Mouse (Mus musculus) brown adipose tissue, adult 24 weeks (tissue): Measurements from ENCODE around the gene Dhrs11. TPM values are rescaled to one million over a fixed set of nuclear protein-coding genes. Genes with fewer than 3 reads are reported as not detected.
"Not testable (repeated sequence)": the region's sequence is repeated elsewhere in the genome, so short reads cannot be mapped to it uniquely, and the experiment has no call there.

Experiments used
- H3K27ac ChIP-seq: fragments of 200-500 bp; replicated peaks from 2 replicates; pipeline ENCODE4 v1.5.1; 2012; ENCODE audit warnings: low read depth, mild to moderate bottlenecking, low read length
- H3K4me1 ChIP-seq: fragments of 200-500 bp; 2 replicates; pipeline ENCODE4 v1.6.1; 2012; ENCODE audit warnings: low read length, mixed read lengths; ENCODE audit not compliant: control insufficient read depth, insufficient read depth, insufficient read length
- H3K4me3 ChIP-seq: fragments of 200-500 bp; 2 replicates; pipeline ENCODE4 v1.5.1; 2012; ENCODE audit warnings: low read depth, mild to moderate bottlenecking, low read length, moderate library complexity; ENCODE audit not compliant: insufficient read depth
- polyA plus RNA-seq: library from polyadenylated mRNA; stranded (reverse); fragments of >200 nt; gene quantifications from 2 replicates; pipeline ENCODE4 v1.2.4, GENCODE M21; 2012; ENCODE audit not compliant: missing spikeins, insufficient read depth, insufficient read length

Gene Dhrs11
- polyA plus RNA-seq, 1 experiment = 18.6 TPM

DNA sequence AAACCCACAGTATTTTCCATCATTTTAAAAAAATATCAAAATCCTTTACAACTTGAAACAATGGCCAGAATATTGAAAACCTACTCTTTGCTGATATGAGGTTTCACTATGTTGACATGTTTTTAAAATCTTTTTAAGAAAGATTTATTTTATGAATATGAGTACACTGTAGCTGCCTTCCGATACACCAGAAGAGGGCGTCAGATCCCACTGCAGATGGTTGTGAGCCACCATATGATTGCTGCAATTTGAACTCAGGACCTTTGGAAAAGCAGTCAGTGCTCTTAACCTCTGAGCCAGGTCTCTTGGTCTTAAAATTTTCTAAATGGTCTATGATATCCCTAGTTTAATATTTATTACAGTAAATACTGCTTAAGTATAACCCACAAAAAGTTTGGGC, 10.5 kb upstream of the Dhrs11 start:
- Histone ChIP-seq H3K4me1 (no peaks in the 10 kb centered on the region), H3K27ac (no peak overlapping the region), H3K4me3 (no peak overlapping the region)

DNA sequence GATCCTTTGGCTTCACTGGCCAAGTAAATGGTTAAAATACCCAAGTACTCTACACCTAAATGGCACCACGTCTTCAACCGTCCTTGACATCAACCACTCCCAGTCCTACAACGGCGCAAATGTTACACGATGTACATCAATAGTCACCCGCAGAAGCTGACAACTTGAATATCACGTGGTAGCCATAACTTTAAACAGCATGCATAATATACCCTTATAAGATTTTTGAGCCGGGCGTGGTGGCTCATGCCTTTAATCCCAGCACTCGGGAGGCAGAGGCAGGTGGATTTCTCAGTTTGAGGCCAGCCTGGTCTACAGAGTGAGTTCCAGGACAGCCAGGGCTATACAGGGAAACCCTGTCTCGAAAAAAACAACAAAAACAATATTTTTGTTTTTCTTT, 701 bp upstream of the Dhrs11 start:
- Histone ChIP-seq H3K4me3 (peak overlapping the region; percentile 92), H3K27ac (peak overlapping the region; percentile 88)
- H3K4me1 ChIP-seq = not testable (repeated sequence)

DNA sequence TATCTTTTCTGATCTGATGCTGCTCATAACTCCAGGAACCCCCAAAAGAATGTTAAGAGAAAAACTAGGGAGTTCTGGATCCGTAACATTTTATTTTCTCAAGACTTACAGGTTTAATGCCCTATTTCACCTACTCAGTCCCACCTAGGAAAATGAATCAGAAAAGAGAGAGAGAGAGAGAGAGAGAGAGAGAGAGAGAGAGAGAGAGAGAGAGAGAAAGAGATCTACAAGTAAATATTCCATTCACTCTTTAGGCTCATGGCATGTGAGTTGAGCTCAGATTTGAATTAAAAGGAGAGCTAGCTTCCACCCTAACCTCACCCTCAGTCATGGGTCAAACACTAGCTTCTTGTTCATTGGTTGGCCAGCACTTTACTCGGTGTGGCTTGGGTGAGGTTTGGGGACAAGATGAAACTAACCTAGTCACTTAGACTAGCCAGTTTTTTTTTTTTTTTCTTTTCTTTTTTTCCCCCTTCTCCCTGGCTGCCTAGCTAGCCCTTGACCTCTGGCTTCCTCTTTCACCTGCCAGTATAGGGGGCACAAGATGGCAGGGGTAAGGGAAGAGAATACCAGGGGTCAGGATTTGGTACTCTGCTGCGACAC, 792 bp downstream of the Dhrs11 start:
- Histone ChIP-seq H3K4me1 (peaks cover 6% of the 10 kb centered on the region), H3K4me3 (peak overlapping the region; percentile 92), H3K27ac (peak overlapping the region; percentile 82)

DNA sequence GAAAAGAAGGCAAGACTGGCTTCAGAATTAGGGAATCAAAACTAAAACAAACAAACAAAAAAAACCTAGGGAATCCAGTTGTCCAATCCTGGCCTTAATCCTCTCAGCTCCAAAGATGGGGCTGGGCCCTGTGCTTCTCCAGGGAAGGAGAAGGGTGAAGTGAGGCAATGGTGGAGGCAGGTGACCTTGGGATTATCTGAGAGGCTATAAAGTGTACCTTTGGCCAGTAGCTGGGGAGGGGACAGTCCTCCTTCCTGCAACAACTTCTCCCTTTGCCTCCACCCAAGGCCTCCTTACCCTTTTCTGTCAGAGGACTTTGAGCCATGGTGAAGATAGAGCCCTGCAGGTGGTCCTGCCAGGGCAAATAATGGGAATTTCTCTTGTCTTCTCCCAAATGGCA, 1.3 kb downstream of the Dhrs11 start:
- Histone ChIP-seq H3K27ac (peak overlapping the region; percentile 48), H3K4me1 (peaks cover 6% of the 10 kb centered on the region), H3K4me3 (peak overlapping the region; percentile 28)

DNA sequence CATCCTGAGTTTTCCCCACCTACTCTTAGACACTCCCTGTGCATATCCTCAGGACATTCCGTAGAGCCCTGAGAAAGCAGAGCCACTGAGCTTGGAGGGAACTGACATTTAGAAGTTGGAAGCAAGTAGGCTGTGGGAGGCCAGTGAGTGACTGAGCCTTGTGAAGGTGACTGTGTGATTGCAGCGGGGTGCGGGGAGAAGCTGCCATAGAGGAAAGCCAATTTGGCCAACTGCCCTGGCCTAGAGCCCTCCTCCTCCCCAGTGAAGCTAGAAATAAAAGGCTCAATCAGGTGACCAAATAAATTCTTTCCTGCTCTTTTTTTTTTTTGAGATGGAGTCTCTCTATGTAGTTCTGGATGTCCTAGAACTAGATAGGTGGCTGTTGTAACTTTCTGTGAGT, 2.6 kb downstream of the Dhrs11 start:
- Histone ChIP-seq H3K4me3 (no peak overlapping the region), H3K27ac (peak overlapping the region; percentile 84), H3K4me1 (peaks cover 6% of the 10 kb centered on the region)

DNA sequence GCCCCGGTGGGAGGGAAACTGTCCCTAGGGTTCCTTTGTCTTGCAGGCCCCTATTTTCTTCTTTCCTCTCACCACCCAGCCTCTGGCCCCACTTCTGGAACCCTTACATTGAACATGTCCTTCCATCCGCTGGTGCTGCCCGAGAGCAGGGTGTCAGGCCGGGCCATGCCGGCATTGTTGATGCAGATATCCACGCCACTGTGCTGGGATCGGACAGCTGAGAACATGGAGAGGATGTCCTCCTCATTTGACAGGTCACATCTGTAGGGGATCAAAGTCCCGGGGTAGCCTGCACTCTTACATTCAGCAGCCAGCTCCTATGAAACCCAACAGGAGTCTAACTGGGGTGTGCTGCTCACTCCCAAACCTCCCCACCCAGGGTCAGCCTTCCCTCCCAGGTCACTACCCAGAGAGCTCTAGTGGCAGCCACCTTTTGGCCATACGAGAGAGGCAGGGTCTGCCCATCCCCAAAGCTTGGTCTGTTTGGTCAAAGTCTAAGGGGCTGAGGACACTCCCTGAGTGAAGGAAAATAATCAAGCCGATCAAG, 3.5 kb downstream of the Dhrs11 start:
- H3K4me3 ChIP-seq = no peak overlapping the region
- peaks cover 6% of the 10 kb centered on the region for H3K4me1 ChIP-seq
- peak overlapping the region; percentile 84; the same call in 1 of the 2 replicates for H3K27ac ChIP-seq

DNA sequence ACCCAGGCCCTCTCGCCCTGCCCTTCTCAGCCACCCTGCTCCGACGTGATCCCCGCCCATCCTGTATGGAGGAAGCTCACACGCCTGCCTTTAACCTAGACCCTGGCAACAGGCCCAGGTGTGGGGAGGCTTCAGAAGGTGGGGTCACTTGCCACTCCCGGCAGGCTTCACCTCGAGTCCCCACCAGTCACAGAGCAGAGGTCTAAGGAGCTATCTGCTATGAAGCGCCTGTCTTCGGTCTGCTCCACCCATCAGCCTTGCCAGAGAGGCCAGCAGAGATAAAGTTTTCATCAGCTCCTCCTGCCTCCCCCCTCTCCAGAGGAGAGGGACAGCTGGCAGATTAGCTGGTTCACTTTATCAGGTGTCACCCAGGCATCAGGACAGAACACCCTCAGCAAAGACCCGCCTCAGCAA, 5.3 kb downstream of the Dhrs11 start:
- Histone ChIP-seq H3K27ac (no peak overlapping the region), H3K4me3 (no peak overlapping the region), H3K4me1 (peaks cover 5% of the 10 kb centered on the region)

DNA sequence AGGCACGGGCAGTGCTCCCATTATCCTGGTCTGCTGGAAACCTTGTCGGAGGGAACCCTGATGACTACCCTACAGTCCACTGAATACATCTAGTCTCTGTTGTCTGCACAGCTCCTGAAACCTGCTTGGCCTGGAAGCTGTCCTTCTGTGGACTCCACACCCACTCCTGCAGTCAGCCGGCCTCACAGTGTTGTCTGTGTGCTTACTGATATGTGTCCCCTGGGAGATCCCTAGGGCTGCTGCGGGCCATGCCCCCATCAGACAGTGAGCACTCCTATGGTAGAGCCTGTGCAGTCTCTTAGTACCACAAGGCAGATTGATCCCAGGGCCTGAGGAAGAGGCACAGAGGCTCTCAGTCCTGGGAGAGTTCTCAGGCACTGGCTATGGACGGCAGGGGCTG, 6.3 kb downstream of the Dhrs11 start:
- H3K4me1 ChIP-seq = peaks cover 3% of the 10 kb centered on the region
- H3K27ac ChIP-seq = no peak overlapping the region
- no peak overlapping the region for H3K4me3 ChIP-seq

DNA sequence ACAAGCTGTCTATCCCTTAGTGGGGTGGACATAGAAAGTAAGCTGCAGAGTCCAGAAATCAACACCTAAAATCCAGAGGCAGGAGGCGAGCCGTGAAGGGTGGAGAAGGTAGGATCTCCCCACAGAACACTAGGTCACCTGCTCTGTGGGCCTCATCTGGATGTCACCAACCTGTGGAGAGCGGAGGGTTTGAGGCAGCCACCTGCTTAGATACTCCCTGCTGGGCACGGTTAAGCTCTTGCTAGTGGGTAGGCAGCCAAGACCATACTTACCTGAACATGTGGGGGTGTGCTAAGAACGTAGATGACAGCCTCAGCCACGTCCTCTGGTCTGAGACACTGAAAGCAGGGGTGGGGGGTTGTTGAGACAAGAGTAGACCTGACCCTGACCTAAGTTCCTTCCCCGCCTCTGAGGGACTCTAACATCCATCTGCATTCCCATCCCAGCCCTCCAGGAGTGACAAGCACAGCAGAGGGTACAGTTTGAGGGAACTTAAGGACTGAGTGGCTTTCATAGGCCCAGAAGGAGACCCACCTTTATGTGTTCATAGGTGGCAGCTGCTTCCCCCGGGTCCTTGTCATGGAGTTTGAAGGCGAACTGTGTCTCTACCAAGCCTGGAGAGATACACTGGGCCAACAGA, 7.5 kb downstream of the Dhrs11 start:
- H3K4me3 ChIP-seq = no peak overlapping the region
- H3K27ac ChIP-seq = no peak overlapping the region
- peaks cover 2% of the 10 kb centered on the region; the same call in 1 of the 2 replicates for H3K4me1 ChIP-seq

DNA sequence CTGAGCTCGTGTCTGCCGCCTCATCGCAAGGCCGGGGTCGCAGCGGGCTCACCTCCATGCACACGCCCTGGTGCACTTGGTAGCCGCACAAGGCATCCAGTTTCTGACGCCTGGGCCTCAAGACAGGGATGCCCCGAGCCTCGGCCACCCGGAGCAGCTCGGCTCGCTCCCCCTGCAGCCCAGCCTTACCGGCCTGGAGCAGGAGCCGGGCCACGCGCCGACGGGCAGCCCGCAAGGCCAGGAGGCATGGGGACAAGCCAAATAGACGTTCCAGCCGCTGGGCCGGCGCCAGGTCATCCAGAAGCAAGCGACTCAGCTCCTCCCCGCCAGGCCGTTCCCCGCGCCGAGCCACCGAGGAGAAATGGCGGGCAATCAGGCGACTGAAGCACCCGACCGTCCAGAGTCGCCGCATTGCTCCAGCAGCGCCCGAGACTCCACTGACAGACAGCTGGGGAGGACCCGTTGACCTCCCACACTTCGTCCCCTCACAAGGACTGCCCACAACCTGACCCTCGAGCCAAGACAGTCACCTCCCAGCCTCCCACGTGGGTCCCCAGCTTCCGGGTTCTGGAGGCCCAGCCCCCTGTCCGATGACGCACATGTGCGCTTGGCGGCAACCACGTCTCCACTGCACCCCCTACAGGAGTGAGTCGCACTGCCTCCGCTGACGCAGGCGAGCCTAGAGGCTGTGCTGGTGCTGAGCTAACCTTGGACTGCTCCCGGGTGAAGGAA, 9.7 kb downstream of the Dhrs11 start, which contains the start of gene Mrm1:
Gene Mrm1, minus strand, starts transcription at position 555 of the 732 bp plus-strand sequence.
- H3K4me3 ChIP-seq = peak within 1 kb of the TSS; percentile 76
- 0 out of 2 replicates have a peak, but pooled peaks cover 2% of the 10 kb centered on the region for H3K4me1 ChIP-seq

DNA sequence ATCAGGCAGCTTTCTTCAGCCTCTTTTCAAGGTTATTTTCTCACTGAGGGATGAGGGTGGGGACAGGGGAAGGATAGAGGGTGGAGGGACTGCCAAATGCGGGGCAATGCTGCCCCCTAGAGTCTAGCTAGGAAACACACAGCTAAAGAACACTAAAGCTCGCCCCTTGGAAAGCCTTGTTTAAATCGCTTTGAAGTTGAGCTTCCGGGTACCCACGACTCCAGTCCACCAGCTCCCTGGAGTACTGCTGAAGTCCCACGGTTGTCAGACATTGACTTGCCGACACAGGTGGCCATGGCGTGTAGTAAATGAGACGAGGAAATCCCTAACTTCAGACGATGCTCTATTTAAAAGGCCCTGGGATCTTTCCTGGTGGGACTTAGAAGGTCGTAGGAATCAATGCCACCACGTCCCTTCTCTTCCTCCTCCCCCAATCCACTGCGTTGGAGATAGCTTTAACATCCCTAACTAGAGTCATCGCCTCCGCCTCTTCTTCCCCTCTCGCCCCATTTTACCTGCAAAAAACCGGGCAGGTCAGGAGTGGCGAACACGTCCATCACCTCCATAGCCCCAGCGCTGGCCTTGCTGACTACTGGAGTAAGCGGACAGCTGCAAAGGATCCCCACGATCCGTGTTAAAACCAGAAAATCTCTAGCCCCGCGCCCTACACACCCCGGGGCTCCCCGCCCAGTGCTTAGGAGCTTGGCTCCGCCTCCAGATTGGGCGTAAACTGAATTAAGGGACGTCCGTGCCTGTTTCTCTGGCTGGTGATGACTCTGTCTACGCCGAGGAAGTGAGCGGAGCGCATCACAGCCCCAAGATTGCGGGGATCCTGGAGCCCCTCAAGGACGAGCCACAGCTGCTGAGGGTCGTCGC, 10.5 kb downstream of the Dhrs11 start:
- Histone ChIP-seq H3K27ac (peak overlapping the region; percentile 68), H3K4me3 (peak overlapping the region; percentile 76), H3K4me1 (0 out of 2 replicates have a peak, but pooled peaks cover 2% of the 10 kb centered on the region)

More for the DNA sequence above, 9.7 kb downstream of the Dhrs11 start, which contains the start of gene Mrm1:
- peak within 1 kb of the TSS; percentile 68 for H3K27ac ChIP-seq

DNA sequence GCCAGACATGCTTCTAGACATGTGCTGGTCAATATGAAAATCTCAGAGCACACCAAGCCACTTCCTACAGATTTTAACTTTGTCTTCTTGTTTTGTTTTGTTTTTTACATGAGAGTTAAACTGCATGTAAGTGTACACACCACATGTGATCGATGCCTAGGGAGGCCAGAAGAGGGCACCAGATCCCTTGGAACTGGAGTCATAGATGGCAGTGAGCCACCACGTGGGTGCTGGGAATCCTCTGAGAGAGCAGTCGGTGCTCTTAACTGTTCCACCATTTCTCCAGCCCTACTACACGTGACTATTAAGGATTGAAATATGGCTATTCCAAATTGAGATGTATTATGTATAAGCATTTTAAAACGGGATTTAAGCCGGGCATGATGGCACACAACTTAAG, 11.4 kb downstream of the Dhrs11 start:
- H3K4me1 ChIP-seq = 0 out of 2 replicates have a peak, but pooled peaks cover 2% of the 10 kb centered on the region
- no peak overlapping the region for H3K4me3 ChIP-seq
- no peak overlapping the region for H3K27ac ChIP-seq

DNA sequence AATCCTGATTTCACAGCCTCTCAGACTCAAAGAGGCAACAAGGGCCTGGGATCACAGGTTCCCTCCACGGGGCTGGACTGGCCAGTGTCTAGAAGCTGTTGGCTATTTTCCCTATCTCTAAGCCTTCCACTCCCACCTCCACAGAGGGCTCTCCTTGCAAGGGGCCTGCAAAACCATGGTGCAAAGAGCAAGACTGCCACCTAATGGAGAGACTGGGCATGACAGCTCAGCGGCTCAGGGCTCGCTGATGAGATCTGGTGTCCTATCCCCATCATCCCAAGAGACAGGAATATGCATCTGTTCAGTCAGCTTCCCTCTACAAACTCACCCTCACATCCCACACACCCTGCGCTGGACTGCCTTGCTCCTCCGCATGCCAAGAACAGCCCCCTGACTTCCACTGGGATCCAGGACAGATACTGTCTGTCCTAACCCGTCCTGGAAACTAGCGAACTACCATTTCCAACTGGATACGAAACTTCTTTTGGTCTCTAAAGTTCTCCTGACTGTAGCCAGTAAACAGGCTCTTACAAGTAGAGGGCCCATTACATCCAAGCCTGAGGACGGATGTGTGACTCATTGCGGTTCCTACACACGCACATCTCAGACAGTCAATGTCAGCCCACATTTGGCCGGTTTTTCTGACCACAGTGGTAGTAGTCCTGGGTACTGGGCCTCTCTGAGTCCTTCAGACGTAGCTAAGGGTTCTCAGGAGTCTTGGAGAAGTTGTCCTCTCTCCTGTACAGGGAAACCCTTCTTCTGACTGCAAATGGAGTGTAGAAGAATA, 14.9 kb downstream of the Dhrs11 start:
- no peak overlapping the region for H3K4me3 ChIP-seq
- no peak overlapping the region for H3K27ac ChIP-seq
- no peaks in the 10 kb centered on the region for H3K4me1 ChIP-seq

DNA sequence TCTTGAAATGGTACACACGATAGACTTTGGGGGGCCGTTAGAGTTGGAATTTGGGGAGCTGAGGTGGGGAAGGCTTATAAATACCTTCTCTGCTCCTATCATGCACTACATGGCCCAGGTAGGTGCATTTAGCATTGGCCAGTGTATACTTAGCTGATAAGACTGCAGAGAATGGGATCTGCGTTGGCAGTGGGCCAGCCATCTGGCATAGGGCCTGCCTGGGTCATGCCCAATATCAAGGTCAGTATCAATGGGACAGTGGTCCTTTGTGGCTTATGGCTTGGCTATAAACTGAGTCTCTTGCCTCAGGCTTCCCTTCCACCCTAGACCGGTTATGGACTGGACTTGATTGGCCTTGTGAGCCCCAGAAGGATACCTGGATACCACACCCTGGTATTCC, 24.4 kb downstream of the Dhrs11 start:
- Histone ChIP-seq H3K4me3 (no peak overlapping the region), H3K4me1 (no peaks in the 10 kb centered on the region), H3K27ac (no peak overlapping the region)
